Mouse (Mus musculus) hindbrain, embryonic 13.5 days (tissue): ENCODE results near the gene Dnajb9. TPM values are rescaled to one million over a fixed set of nuclear protein-coding genes. Genes with fewer than 3 reads are reported as not detected.
"Not testable (repeated sequence)": the region's sequence is repeated elsewhere in the genome, so short reads cannot be mapped to it uniquely, and the experiment has no call there.

Experiments used
- ATAC-seq: fragments of 200-750 bp; cut with Nextera tagmentation; 2 replicates; pipeline ENCODE4 v1.8.0; 2017; ENCODE audit warnings: moderate TSS enrichment; ENCODE audit not compliant: low FRiP score
- H3K27ac ChIP-seq: fragments of 300-500 bp; sonication (generic); 2 replicates; pipeline ENCODE4 v1.5.1; 2015; ENCODE audit warnings: inconsistent platforms, mild to moderate bottlenecking, moderate library complexity
- H3K27me3 ChIP-seq: fragments of 300-500 bp; sonication (generic); 2 replicates; pipeline ENCODE4 v1.6.1; 2015; ENCODE audit warnings: mild to moderate bottlenecking, inconsistent platforms
- H3K36me3 ChIP-seq: fragments of 300-500 bp; sonication (generic); 2 replicates; pipeline ENCODE4 v1.6.1; 2015; ENCODE audit warnings: mild to moderate bottlenecking, inconsistent platforms
- H3K4me1 ChIP-seq: fragments of 300-500 bp; sonication (generic); replicated peaks from 2 replicates; pipeline ENCODE4 v1.6.1; 2015; ENCODE audit warnings: inconsistent platforms
- H3K4me2 ChIP-seq: fragments of 300-500 bp; sonication (generic); 2 replicates; pipeline ENCODE4 v1.6.1; 2015; ENCODE audit warnings: inconsistent platforms, mild to moderate bottlenecking, moderate library complexity
- H3K4me3 ChIP-seq: fragments of 300-500 bp; sonication (generic); 2 replicates; pipeline ENCODE4 v1.5.1; 2015; ENCODE audit warnings: mild to moderate bottlenecking, inconsistent platforms
- H3K9ac ChIP-seq: fragments of 300-500 bp; sonication (generic); 2 replicates; pipeline ENCODE4 v1.6.1; 2015; ENCODE audit warnings: mild to moderate bottlenecking, inconsistent platforms
- H3K9me3 ChIP-seq: fragments of 300-500 bp; sonication (generic); 2 replicates; pipeline ENCODE4 v1.6.1; 2016; ENCODE audit warnings: inconsistent platforms
- WGBS: fragments of 180-500 bp; shearing (Covaris S2); methylation state at CpG from one replicate; pipeline ENCODE4 v1.1.7; 2015; 5-methylcytosine and 5-hydroxymethylcytosine counted together
- polyA plus RNA-seq: library from polyadenylated mRNA; unstranded; fragments of >200 nt; fragmentation: Nextera tagmentation; extraction: Ambion mirVana; gene quantifications from 2 replicates; pipeline ENCODE4 v1.2.1, GENCODE M21; 2015

Dnajb9 gene
- 32.3 and 36.4 TPM in 2 replicates for polyA plus RNA-seq

GRCm38 (mm10) chr12:44209824-44210752 is at the start of gene Dnajb9:
Gene Dnajb9 (minus strand): TSS chr12:44210326.
- peaks cover 11% of the 10 kb centered on the region for H3K4me1 ChIP-seq
- no peaks in the 10 kb centered on the region for H3K27me3 ChIP-seq
- H3K9ac ChIP-seq = peak within 1 kb of the TSS; percentile 93
- peak within 1 kb of the TSS; percentile 88 for H3K4me2 ChIP-seq
- peak within 1 kb of the TSS; percentile 95 for H3K27ac ChIP-seq
- peak; percentile 99 for ATAC-seq
- WGBS = under 1% methylated on average over 77 of the region's 77 CpGs
- peaks cover 7% of the 10 kb centered on the region for H3K36me3 ChIP-seq
- H3K9me3 ChIP-seq = no peaks in the 10 kb centered on the region
- peak within 1 kb of the TSS; percentile 97 for H3K4me3 ChIP-seq

- no peak overlapping the region for H3K9ac ChIP-seq
- H3K9me3 ChIP-seq = no peaks in the 10 kb centered on the region
- H3K36me3 ChIP-seq = no peaks in the 10 kb centered on the region
- no peak overlapping the region for H3K27ac ChIP-seq
- H3K4me2 ChIP-seq = no peak overlapping the region
- 71% methylated on average over 9 of the region's 9 CpGs for WGBS
- no peaks in the 10 kb centered on the region for H3K27me3 ChIP-seq
- H3K4me1 ChIP-seq = no peaks in the 10 kb centered on the region
- no peak overlapping the region for H3K4me3 ChIP-seq
- no peak; the same call in 1 of the 2 replicates for ATAC-seq
Observed at GRCm38 (mm10) chr12:44248309-44248977, 38.3 kb upstream of the Dnajb9 start.

- Histone ChIP-seq H3K9ac (no peak overlapping the region), H3K9me3 (no peaks in the 10 kb centered on the region), H3K4me2 (no peak overlapping the region), H3K27me3 (no peaks in the 10 kb centered on the region), H3K36me3 (no peaks in the 10 kb centered on the region), H3K27ac (no peak overlapping the region), H3K4me1 (no peaks in the 10 kb centered on the region), H3K4me3 (no peak overlapping the region)
- 92% methylated on average over 3 of the region's 3 CpGs for WGBS
- no peak for ATAC-seq
Observed at GRCm38 (mm10) chr12:44245739-44246138, 35.6 kb upstream of the Dnajb9 start.

DNA sequence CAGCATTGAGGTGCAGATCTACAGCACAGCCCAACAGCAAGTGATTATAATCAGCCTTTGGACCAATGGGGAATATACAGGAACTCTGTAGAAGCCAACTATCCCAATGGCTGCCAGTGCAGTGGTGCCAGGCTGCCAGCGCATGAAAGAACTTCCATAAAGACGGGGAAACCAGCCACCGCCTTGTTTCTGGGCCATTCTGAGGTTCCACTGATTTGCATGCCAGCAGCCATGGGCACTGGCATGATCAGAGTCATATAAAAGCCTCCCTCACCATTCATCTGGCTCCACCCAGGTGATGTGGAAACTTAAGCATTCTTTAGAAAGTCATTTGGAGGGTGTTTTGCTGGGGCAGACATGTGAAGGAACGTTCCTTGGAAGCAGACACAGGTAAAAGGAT is 32.3 kb upstream of the Dnajb9 start:
- Histone ChIP-seq H3K27ac (no peak overlapping the region), H3K4me1 (no peaks in the 10 kb centered on the region), H3K9me3 (no peaks in the 10 kb centered on the region), H3K4me2 (no peak overlapping the region), H3K27me3 (no peaks in the 10 kb centered on the region), H3K4me3 (no peak overlapping the region), H3K36me3 (no peaks in the 10 kb centered on the region), H3K9ac (no peak overlapping the region)
- no peak for ATAC-seq
- WGBS = 92% methylated on average over 4 of the region's 4 CpGs

DNA sequence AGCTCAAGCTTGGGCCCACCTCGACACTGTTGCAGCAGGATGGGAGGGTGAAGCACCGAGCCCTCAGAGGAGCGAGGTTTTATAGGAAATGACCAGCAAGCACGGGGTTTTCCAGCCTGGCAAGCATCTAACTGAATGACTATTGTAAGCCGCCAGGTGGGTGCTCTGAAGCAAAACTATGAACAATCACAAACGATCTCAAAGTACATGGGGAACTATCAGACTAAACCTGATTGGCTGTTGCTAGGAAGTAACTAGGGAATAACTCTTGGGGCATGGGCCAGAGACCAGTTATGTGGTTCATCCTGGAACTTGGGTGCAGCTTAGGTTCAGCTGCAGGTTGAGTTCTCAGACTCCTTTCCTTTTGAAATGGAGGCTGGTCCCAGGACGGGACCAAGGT is 31.0 kb upstream of the Dnajb9 start:
- ATAC-seq = no peak
- Histone ChIP-seq H3K27me3 (no peaks in the 10 kb centered on the region), H3K36me3 (no peaks in the 10 kb centered on the region), H3K9me3 (no peaks in the 10 kb centered on the region), H3K4me1 (no peaks in the 10 kb centered on the region), H3K9ac (no peak overlapping the region), H3K4me3 (no peak overlapping the region), H3K4me2 (no peak overlapping the region), H3K27ac (no peak overlapping the region)
- 73% methylated on average over 7 of the region's 7 CpGs for WGBS

DNA sequence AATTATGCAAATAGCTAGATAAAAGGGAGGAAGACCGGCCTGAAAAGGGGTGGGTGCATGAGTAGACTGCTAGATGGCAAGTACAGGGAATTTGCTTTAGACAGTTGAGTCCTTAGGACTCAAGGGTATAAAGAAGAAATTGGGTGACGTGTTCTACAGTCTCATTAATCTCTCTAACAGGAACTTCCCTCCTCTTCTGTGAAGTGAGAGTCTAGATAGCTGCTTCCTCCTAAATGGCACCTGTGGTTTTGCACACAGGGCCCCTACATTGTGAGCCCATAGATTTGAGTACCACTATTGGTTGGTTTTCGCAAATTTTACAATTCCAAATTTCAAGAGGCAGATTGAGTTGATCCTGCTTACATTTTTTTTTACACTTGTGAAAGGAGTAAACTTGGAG is 14.5 kb upstream of the Dnajb9 start:
- H3K9ac ChIP-seq = no peak overlapping the region
- H3K27ac ChIP-seq = no peak overlapping the region
- H3K4me3 ChIP-seq = no peak overlapping the region
- no peaks in the 10 kb centered on the region for H3K27me3 ChIP-seq
- H3K36me3 ChIP-seq = no peaks in the 10 kb centered on the region
- H3K4me1 ChIP-seq = peaks cover 6% of the 10 kb centered on the region; the same call in 1 of the 2 replicates
- ATAC-seq = no peak
- no peak overlapping the region for H3K4me2 ChIP-seq
- 84% methylated on average over 3 of the region's 3 CpGs for WGBS
- H3K9me3 ChIP-seq = no peaks in the 10 kb centered on the region

- H3K9ac ChIP-seq = no peak overlapping the region
- no peak overlapping the region for H3K27ac ChIP-seq
- peaks cover 6% of the 10 kb centered on the region; the same call in 1 of the 2 replicates for H3K4me1 ChIP-seq
- no peak for ATAC-seq
- no peak overlapping the region for H3K4me2 ChIP-seq
- H3K36me3 ChIP-seq = no peaks in the 10 kb centered on the region
- H3K27me3 ChIP-seq = no peaks in the 10 kb centered on the region
- no peak overlapping the region for H3K4me3 ChIP-seq
- H3K9me3 ChIP-seq = no peaks in the 10 kb centered on the region
- 89% methylated on average over 3 of the region's 3 CpGs for WGBS
Observed at GRCm38 (mm10) chr12:44223044-44223443, 12.9 kb upstream of the Dnajb9 start.

- Histone ChIP-seq H3K27me3 (no peaks in the 10 kb centered on the region), H3K9ac (peak overlapping the region; percentile 82), H3K4me2 (peak overlapping the region; percentile 85), H3K36me3 (no peaks in the 10 kb centered on the region), H3K27ac (no peak overlapping the region), H3K4me1 (peaks cover 6% of the 10 kb centered on the region; the same call in 1 of the 2 replicates), H3K9me3 (no peaks in the 10 kb centered on the region), H3K4me3 (peak overlapping the region; percentile 64)
- WGBS = 1% methylated on average over 86 of the region's 89 CpGs
- no peak for ATAC-seq
Observed at GRCm38 (mm10) chr12:44221651-44222356, 11.7 kb upstream of the Dnajb9 start.

- Histone ChIP-seq H3K4me3 (peak within 1 kb of the TSS; percentile 64), H3K9ac (peak within 1 kb of the TSS; percentile 82), H3K4me2 (peak within 1 kb of the TSS; percentile 85)
- H3K36me3 ChIP-seq, H3K9me3 ChIP-seq, H3K27ac ChIP-seq, H3K27me3 ChIP-seq, H3K4me1 ChIP-seq, ATAC-seq: not testable (repeated sequence)
- WGBS = 95% methylated on average over 2 of the region's 2 CpGs
Observed at GRCm38 (mm10) chr12:44221070-44221469, 10.9 kb upstream of the Dnajb9 start, which contains the start of gene Pnpla8. Gene Pnpla8 (plus strand): TSS chr12:44221370.

GRCm38 (mm10) chr12:44211555-44211954 is 1.4 kb upstream of the Dnajb9 start:
- Histone ChIP-seq H3K9ac (no peak overlapping the region), H3K27ac (no peak overlapping the region), H3K4me2 (no peak overlapping the region), H3K4me3 (no peak overlapping the region), H3K4me1 (peaks cover 11% of the 10 kb centered on the region), H3K36me3 (no peaks in the 10 kb centered on the region), H3K9me3 (no peaks in the 10 kb centered on the region), H3K27me3 (no peaks in the 10 kb centered on the region)
- ATAC-seq = no peak
- WGBS = 94% methylated on average over 3 of the region's 3 CpGs

DNA sequence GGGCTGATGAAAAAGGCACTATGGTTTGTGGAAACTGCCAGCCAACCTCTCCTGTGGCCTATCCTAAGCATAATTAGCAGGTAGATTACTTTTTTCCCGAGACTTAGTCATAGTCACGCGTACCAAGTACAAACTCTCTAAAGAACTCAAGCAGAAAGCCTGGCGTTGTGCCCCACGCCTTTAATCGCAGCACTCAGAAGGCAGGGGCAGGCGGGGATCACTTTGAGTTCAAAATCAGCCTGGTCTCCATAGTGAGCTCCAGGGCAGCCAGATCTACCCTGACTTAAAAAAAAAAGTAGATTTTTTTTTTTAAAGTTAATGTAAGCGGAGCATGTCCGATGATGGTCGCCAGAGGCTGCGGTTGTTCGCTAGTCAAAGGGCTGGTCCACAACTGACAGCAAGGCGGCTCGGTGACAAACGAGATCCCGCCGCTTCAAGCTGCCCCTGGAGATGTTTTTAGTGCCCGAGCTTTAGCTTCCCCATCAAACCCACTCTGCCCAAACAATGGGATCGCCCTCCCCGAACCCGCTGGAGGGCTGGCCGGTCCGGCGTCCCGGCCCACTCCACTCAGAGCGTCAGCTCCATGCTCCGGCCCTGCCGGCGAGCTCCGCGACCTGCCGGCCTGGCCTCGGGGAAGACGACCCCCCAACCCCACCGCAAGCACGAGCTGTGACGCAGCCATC is 844 bp downstream of the Dnajb9 start:
- Histone ChIP-seq H3K9ac (peak overlapping the region; percentile 93), H3K9me3 (no peaks in the 10 kb centered on the region), H3K27ac (peak overlapping the region; percentile 95), H3K4me1 (peaks cover 11% of the 10 kb centered on the region), H3K27me3 (no peaks in the 10 kb centered on the region), H3K4me2 (peak overlapping the region; percentile 88), H3K4me3 (peak overlapping the region; percentile 97), H3K36me3 (peaks cover 12% of the 10 kb centered on the region)
- ATAC-seq = no peak
- under 1% methylated on average over 37 of the region's 37 CpGs for WGBS
